Mouse (Mus musculus) heart, postnatal 0 days (tissue): ENCODE data around the gene AU015836. TPM values are rescaled to one million over a fixed set of nuclear protein-coding genes. Genes with fewer than 3 reads are reported as not detected.

Experiments
- ATAC-seq: fragments of 200-750 bp; cut with Nextera tagmentation; 2 replicates; pipeline ENCODE4 v1.8.0; 2017; ENCODE audit warnings: low read depth, moderate number of reproducible peaks, moderate library complexity; ENCODE audit not compliant: insufficient read depth
- DNase-seq: peaks from one replicate; pipeline ENCODE4 v3.0.0-alpha.2; 2016; ENCODE audit warnings: low spot score
- H3K27ac ChIP-seq: fragments of 300-500 bp; sonication (generic); 2 replicates; pipeline ENCODE4 v1.5.1; 2014; ENCODE audit warnings: low read depth, mild to moderate bottlenecking
- H3K27me3 ChIP-seq: fragments of 300-500 bp; sonication (generic); 2 replicates; pipeline ENCODE4 v1.6.1; 2014; ENCODE audit warnings: low read length, mixed read lengths; ENCODE audit not compliant: control insufficient read depth, insufficient read depth
- H3K36me3 ChIP-seq: fragments of 300-500 bp; sonication (generic); replicated peaks from 2 replicates; pipeline ENCODE4 v1.6.1; 2014; ENCODE audit warnings: low read length, mixed read lengths; ENCODE audit not compliant: control insufficient read depth, insufficient read depth
- H3K4me1 ChIP-seq: fragments of 300-500 bp; sonication (generic); 2 replicates; pipeline ENCODE4 v1.6.1; 2014; ENCODE audit warnings: antibody characterized with exemption; ENCODE audit not compliant: control insufficient read depth, insufficient read depth
- H3K4me2 ChIP-seq: fragments of 300-500 bp; sonication (generic); 2 replicates; pipeline ENCODE4 v1.6.1; 2014; ENCODE audit warnings: low read depth, mild to moderate bottlenecking, low read length, moderate library complexity
- H3K4me3 ChIP-seq: fragments of 300-500 bp; sonication (generic); 2 replicates; pipeline ENCODE4 v1.5.1; 2014; ENCODE audit warnings: low read depth, low read length
- H3K9ac ChIP-seq: fragments of 300-500 bp; sonication (generic); replicated peaks from 2 replicates; pipeline ENCODE4 v1.6.1; 2014; ENCODE audit warnings: low read depth, low read length, mixed read lengths
- H3K9me3 ChIP-seq: fragments of 300-500 bp; sonication (generic); replicated peaks from 2 replicates; pipeline ENCODE4 v1.6.1; 2016; ENCODE audit warnings: low read length; ENCODE audit not compliant: control insufficient read depth
- CTCF ChIP-seq: IDR thresholded peaks from 2 replicates; pipeline ENCODE4 v1.5.1; 2016; ENCODE audit warnings: antibody characterized with exemption, control low read depth, low read depth
- EP300 ChIP-seq: IDR thresholded peaks from 2 replicates; pipeline ENCODE4 v1.6.1; 2016; ENCODE audit warnings: antibody characterized with exemption, low read depth
- WGBS: fragments of 180-500 bp; shearing (Covaris S2); extraction: QIAGEN DNeasy Blood & Tissue Kit; methylation state at CpG from one replicate; pipeline ENCODE4 v1.1.7; 2014; 5-methylcytosine and 5-hydroxymethylcytosine counted together
- polyA plus RNA-seq: library from polyadenylated mRNA; unstranded; fragments of >200 nt; fragmentation: Nextera tagmentation; extraction: Ambion mirVana; gene quantifications from 2 replicates; pipeline ENCODE4 v1.2.1, GENCODE M21; 2015
- total RNA-seq: library from RNA; depleted of rRNA; stranded (reverse); fragments of >200 nt; gene quantifications from 2 replicates; pipeline ENCODE4 v1.2.3, GENCODE M21; 2014; ENCODE audit warnings: low replicate concordance; rRNA removed

AU015836 gene
- total and polyA plus RNA-seq, 2 experiments from 2014 or later = not detected

- ATAC-seq = no peak
- Histone ChIP-seq H3K9me3 (no peaks in the 10 kb centered on the region), H3K27ac (no peak overlapping the region), H3K4me1 (no peaks in the 10 kb centered on the region), H3K4me3 (no peak overlapping the region), H3K4me2 (no peak overlapping the region), H3K36me3 (no peaks in the 10 kb centered on the region), H3K9ac (no peak overlapping the region), H3K27me3 (peaks cover 22% of the 10 kb centered on the region; the same call in 1 of the 2 replicates)
- TF ChIP-seq EP300 (no peak), CTCF (no peak)
- DNase-seq = no peak
- WGBS = 86% methylated on average over 7 of the region's 7 CpGs
These were observed 43.3 kb downstream of the AU015836 start for GRCm38 (mm10) chrX:94011656-94012173.

DNA sequence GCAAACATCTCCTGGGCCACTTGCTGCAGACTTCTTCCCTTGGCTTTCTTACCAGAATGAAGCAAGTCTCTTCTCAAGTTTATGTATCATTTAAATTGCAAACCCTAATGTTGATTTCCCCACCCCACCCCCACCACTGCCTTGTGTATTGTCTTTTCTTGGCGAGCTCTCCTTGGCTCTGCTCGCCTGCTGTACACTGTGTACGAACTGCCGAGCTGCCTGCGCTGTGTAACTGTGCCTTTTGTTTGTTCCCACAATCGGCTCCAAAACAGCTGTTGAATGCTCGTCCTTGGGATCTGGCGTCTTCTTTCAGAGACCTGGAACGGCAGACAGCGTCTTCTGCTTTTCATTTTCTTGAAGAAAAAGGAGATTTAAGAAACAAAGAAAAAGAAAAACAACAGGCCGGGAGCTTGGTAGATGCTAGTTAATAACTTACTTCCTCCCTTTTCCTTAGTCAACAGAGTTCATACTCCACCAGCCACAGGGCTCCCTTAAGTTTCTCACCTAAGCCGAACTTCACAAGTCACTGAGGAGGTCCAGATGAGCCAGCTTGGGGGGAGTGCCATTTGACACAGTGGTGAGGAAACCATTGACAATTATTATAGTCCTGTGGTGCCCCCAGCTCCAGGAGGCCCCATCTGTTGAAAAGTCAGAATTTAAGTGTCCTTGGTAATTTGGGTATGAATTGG, 44.2 kb downstream of the AU015836 start:
- H3K36me3 ChIP-seq = no peaks in the 10 kb centered on the region
- peaks cover 21% of the 10 kb centered on the region; the same call in 1 of the 2 replicates for H3K27me3 ChIP-seq
- peak overlapping the region; percentile 12; the same call in 1 of the 2 replicates for H3K4me2 ChIP-seq
- H3K4me1 ChIP-seq = no peaks in the 10 kb centered on the region
- ATAC-seq (no peak), DNase-seq (peak; percentile 5)
- TF ChIP-seq EP300 = no peak
- no peak for TF ChIP-seq CTCF
- H3K9ac ChIP-seq = no peak overlapping the region
- H3K27ac ChIP-seq = no peak overlapping the region
- no peak overlapping the region for H3K4me3 ChIP-seq
- H3K9me3 ChIP-seq = no peaks in the 10 kb centered on the region
- 46% methylated on average over 12 of the region's 12 CpGs for WGBS

DNA sequence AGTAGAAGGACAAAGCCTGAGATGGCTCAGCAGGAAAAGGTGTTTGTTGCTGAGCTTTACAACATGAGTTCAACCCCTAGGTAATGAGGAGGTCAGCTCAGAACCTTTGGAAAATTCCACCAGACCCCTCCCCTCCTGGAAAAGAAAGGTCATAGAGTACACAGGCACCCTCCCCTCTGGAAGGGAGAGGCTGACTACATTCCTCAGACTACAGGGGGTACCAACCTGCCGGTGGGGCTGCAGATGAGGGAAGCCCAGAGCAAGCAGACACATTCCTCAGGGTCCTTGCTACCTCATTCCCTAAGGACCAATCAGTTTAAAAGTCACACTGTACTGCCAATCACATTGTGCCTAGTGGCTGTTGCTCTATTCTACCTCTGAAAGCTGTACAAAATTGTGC, 48.4 kb downstream of the AU015836 start:
- no peak overlapping the region for H3K4me3 ChIP-seq
- TF ChIP-seq EP300 (no peak), CTCF (no peak)
- no peak overlapping the region for H3K27ac ChIP-seq
- H3K36me3 ChIP-seq = no peaks in the 10 kb centered on the region
- no peak overlapping the region for H3K9ac ChIP-seq
- DNase-seq (no peak), ATAC-seq (no peak)
- H3K27me3 ChIP-seq = peaks cover 17% of the 10 kb centered on the region; the same call in 1 of the 2 replicates
- H3K4me1 ChIP-seq = no peaks in the 10 kb centered on the region
- no peak overlapping the region for H3K4me2 ChIP-seq
- H3K9me3 ChIP-seq = no peaks in the 10 kb centered on the region
- 36% methylated on average over 1 of the region's 1 CpGs for WGBS

DNA sequence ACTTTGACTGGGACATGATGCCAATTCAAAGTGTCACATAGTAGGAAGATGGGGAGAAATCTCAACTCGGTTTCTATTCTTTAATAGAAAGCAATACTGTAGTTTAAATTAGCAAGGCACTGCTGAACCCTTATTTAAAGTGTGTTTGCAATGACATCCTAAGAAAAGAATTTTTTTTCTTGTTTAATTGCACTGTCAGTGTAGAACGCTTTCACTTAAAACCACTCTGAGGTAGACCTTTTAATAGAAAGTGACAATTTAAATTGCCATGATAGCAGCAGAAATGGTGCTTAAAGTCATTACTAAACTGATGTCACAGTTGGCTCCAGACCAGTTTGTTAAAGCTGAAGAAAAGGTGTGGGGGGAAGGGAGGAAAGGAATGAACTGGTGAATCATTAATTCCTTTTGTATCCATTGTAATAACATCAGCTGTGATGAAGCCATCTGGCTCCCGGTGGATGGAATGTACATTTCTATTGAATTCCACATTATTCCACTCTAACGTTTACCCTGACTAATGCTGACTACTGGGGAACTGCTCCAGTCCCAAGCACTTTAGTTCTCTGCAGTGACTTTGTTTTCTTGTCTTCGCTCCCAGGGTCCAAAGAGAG, 53.9 kb downstream of the AU015836 start:
- WGBS = 60% methylated on average over 5 of the region's 5 CpGs
- H3K4me3 ChIP-seq = no peak overlapping the region
- ATAC-seq (no peak), DNase-seq (no peak)
- H3K4me2 ChIP-seq = no peak overlapping the region
- TF ChIP-seq CTCF (no peak), EP300 (no peak)
- H3K36me3 ChIP-seq = no peaks in the 10 kb centered on the region
- no peak overlapping the region for H3K27ac ChIP-seq
- H3K9me3 ChIP-seq = no peaks in the 10 kb centered on the region
- H3K27me3 ChIP-seq = peaks cover 8% of the 10 kb centered on the region; the same call in 1 of the 2 replicates
- H3K9ac ChIP-seq = no peak overlapping the region
- no peaks in the 10 kb centered on the region for H3K4me1 ChIP-seq

Other genes starting within 250 kb of the AU015836 start
- 70.6 and 79.8 TPM in 2 replicates for gene Pdk3, start 136.5 kb upstream of the AU015836 start, total RNA-seq
- 74.1 and 76.7 TPM in 2 replicates for gene Pdk3, start 136.5 kb upstream of the AU015836 start, polyA plus RNA-seq
- 19.2 and 22.3 TPM in 2 replicates for gene Zfx, start 155.0 kb downstream of the AU015836 start, total RNA-seq
- gene Zfx, start 155.0 kb downstream of the AU015836 start, polyA plus RNA-seq = 15.5 and 16.5 TPM in 2 replicates
- gene Eif2s3x, start 244.2 kb downstream of the AU015836 start, total RNA-seq = 123 and 172 TPM in 2 replicates
- gene Eif2s3x, start 244.2 kb downstream of the AU015836 start, polyA plus RNA-seq = 43.7 and 49.4 TPM in 2 replicates